Mouse (Mus musculus) MEL (cell line): ENCODE results near the gene Adamts14. TPM values are rescaled to one million over a fixed set of nuclear protein-coding genes. Genes with fewer than 3 reads are reported as not detected.

Experiments
- DNase-seq: peaks from one replicate; pipeline ENCODE4 v3.0.0; 2011; ENCODE audit warnings: low read depth, low spot score
- H3K27ac ChIP-seq: 2 replicates; pipeline ENCODE4 v1.5.1; 2012; ENCODE audit warnings: low read depth, mild to moderate bottlenecking, control low read depth, low read length, moderate library complexity; ENCODE audit not compliant: control insufficient read depth
- H3K27me3 ChIP-seq, 2 experiments: fragments of 150-350 bp in 1 of 2; sonication (generic) in 1 of 2; 2 replicates each; pipeline ENCODE4 v1.6.1; 2012; ENCODE audit warnings: low read length in 2 of 2, mild to moderate bottlenecking in 2 of 2, improper control_type of control experiment in 1 of 2, moderate library complexity in 1 of 2; ENCODE audit not compliant: insufficient read depth in 2 of 2, control insufficient read depth in 1 of 2
- H3K36me3 ChIP-seq, 2 experiments: 2 replicates each; pipeline ENCODE4 v1.6.1; 2012 to 2014; ENCODE audit warnings: low read length in 2 of 2, improper control_type of control experiment in 1 of 2, inconsistent platforms in 1 of 2, mild to moderate bottlenecking in 1 of 2; ENCODE audit not compliant: insufficient read depth in 2 of 2, control insufficient read depth in 1 of 2
- H3K4me1 ChIP-seq, 2 experiments: fragments of 150-350 bp in 1 of 2; sonication (generic) in 1 of 2; 2 replicates each; pipeline ENCODE4 v1.6.1; 2012; ENCODE audit warnings: low read length in 2 of 2, improper control_type of control experiment in 1 of 2, mild to moderate bottlenecking in 1 of 2; ENCODE audit not compliant: insufficient read depth in 2 of 2, control insufficient read depth in 1 of 2
- H3K4me3 ChIP-seq, 2 experiments: fragments of 150-350 bp in 1 of 2; sonication (generic) in 1 of 2; 2 replicates each; pipeline ENCODE4 v1.5.1; 2012; ENCODE audit warnings: low read depth in 2 of 2, low read length in 2 of 2, mild to moderate bottlenecking in 2 of 2, moderate library complexity in 2 of 2, control low read depth in 1 of 2, improper control_type of control experiment in 1 of 2; ENCODE audit not compliant: control insufficient read depth in 1 of 2, insufficient read depth in 1 of 2
- H3K79me2 ChIP-seq: 2 replicates; pipeline ENCODE4 v1.6.1; 2012; ENCODE audit warnings: mild to moderate bottlenecking, low read length, moderate library complexity; ENCODE audit not compliant: control insufficient read depth, poor library complexity, insufficient read depth
- H3K9ac ChIP-seq: 2 replicates; pipeline ENCODE4 v1.6.1; 2012; ENCODE audit warnings: low read depth, mild to moderate bottlenecking, control low read depth, low read length, moderate library complexity; ENCODE audit not compliant: control insufficient read depth, poor library complexity, severe bottlenecking
- H3K9me3 ChIP-seq: fragments of 150-350 bp; sonication (generic); replicated peaks from 2 replicates; pipeline ENCODE4 v1.6.1; 2012; ENCODE audit warnings: mild to moderate bottlenecking, low read length, improper control_type of control experiment, moderate library complexity; ENCODE audit not compliant: insufficient read depth
- CHD2 ChIP-seq: IDR thresholded peaks from 2 replicates; pipeline ENCODE4 v1.6.1; 2011; ENCODE audit warnings: low read length, improper control_type of control experiment
- CTCF ChIP-seq, 3 experiments: IDR thresholded peaks in 2 of 3; conservative IDR thresholded peaks in 1 of 3; 2 replicates each; pipeline ENCODE4 v1.5.1; 2011 to 2012; ENCODE audit warnings: low read length in 3 of 3, low read depth in 2 of 3, mild to moderate bottlenecking in 2 of 3, improper control_type of control experiment in 1 of 3, inconsistent platforms in 1 of 3, mixed read lengths in 1 of 3, moderate library complexity in 1 of 3; ENCODE audit not compliant: control insufficient read depth in 1 of 3, insufficient read depth in 1 of 3, poor library complexity in 1 of 3, severe bottlenecking in 1 of 3
- E2F4 ChIP-seq: IDR thresholded peaks from 2 replicates; pipeline ENCODE4 v1.6.1; 2011; ENCODE audit warnings: low read depth, low read length, improper control_type of control experiment, borderline replicate concordance
- ELF1 ChIP-seq: IDR thresholded peaks from 2 replicates; pipeline ENCODE4 v1.6.1; 2014; ENCODE audit warnings: low read depth, mild to moderate bottlenecking, inconsistent platforms, low read length, improper control_type of control experiment, moderate library complexity
- GABPA ChIP-seq: IDR thresholded peaks from 2 replicates; pipeline ENCODE4 v1.6.1; 2012; ENCODE audit warnings: low read depth, mild to moderate bottlenecking, inconsistent platforms, low read length, improper control_type of control experiment, moderate library complexity
- KAT2A ChIP-seq: conservative IDR thresholded peaks from 2 replicates; pipeline ENCODE4 v1.6.1; 2012; ENCODE audit warnings: low read depth, low read length, improper control_type of control experiment, inconsistent platforms
- MAX ChIP-seq: IDR thresholded peaks from 2 replicates; pipeline ENCODE4 v1.6.1; 2011; ENCODE audit warnings: low read length, improper control_type of control experiment
- MEF2A ChIP-seq: IDR thresholded peaks from 2 replicates; pipeline ENCODE4 v1.6.1; 2014; ENCODE audit warnings: low read depth, mild to moderate bottlenecking, inconsistent platforms, low read length, improper control_type of control experiment; ENCODE audit not compliant: poor library complexity, insufficient replicate concordance, severe bottlenecking; ENCODE audit errors: extremely low read depth
- MXI1 ChIP-seq: IDR thresholded peaks from 2 replicates; pipeline ENCODE4 v1.6.1; 2011; ENCODE audit warnings: mild to moderate bottlenecking, low read depth, low read length, improper control_type of control experiment
- MYB ChIP-seq: IDR thresholded peaks from 2 replicates; pipeline ENCODE4 v1.6.1; 2011; ENCODE audit warnings: mild to moderate bottlenecking, low read depth, low read length, improper control_type of control experiment
- MYC ChIP-seq: IDR thresholded peaks from 2 replicates; pipeline ENCODE4 v1.6.1; 2011; ENCODE audit warnings: low read depth, mild to moderate bottlenecking, low read length, improper control_type of control experiment, moderate library complexity
- NELFE ChIP-seq: IDR thresholded peaks from 2 replicates; pipeline ENCODE4 v1.6.1; 2011; ENCODE audit warnings: low read depth, low read length, improper control_type of control experiment
- POLR2A ChIP-seq, 2 experiments: IDR thresholded peaks; 2 replicates each; pipeline ENCODE4 v1.6.1; 2011 to 2012; ENCODE audit warnings: low read length in 2 of 2, mild to moderate bottlenecking in 2 of 2, control low read depth in 1 of 2, improper control_type of control experiment in 1 of 2, low read depth in 1 of 2, moderate library complexity in 1 of 2; ENCODE audit not compliant: control insufficient read depth in 1 of 2, insufficient read depth in 1 of 2, poor library complexity in 1 of 2
- POLR2AphosphoS2 ChIP-seq: IDR thresholded peaks from 2 replicates; pipeline ENCODE4 v1.6.1; 2011; ENCODE audit warnings: low read length, improper control_type of control experiment
- POLR2AphosphoS5 ChIP-seq: IDR thresholded peaks from 2 replicates; pipeline ENCODE4 v1.6.1; 2012; ENCODE audit warnings: low read depth, borderline replicate concordance, mild to moderate bottlenecking, inconsistent platforms, low read length, moderate library complexity, mixed read lengths
- RAD21 ChIP-seq: IDR thresholded peaks from 2 replicates; pipeline ENCODE4 v1.6.1; 2011; ENCODE audit warnings: mild to moderate bottlenecking, low read depth, low read length, improper control_type of control experiment
- RCOR1 ChIP-seq: IDR thresholded peaks from 2 replicates; pipeline ENCODE4 v1.6.1; 2012; ENCODE audit warnings: low read depth, mild to moderate bottlenecking, inconsistent platforms, low read length, improper control_type of control experiment
- SIN3A ChIP-seq: IDR thresholded peaks from 2 replicates; pipeline ENCODE4 v1.6.1; 2012; ENCODE audit warnings: low read length, improper control_type of control experiment, inconsistent platforms
- TAL1 ChIP-seq: IDR thresholded peaks from 2 replicates; pipeline ENCODE4 v1.6.1; 2012; ENCODE audit warnings: mild to moderate bottlenecking, inconsistent platforms, low read length, moderate library complexity, mixed read lengths
- TBP ChIP-seq: IDR thresholded peaks from 2 replicates; pipeline ENCODE4 v1.8.0; 2011; ENCODE audit warnings: low read depth, low read length, improper control_type of control experiment
- TCF12 ChIP-seq: IDR thresholded peaks from 2 replicates; pipeline ENCODE4 v1.6.1; 2014; ENCODE audit warnings: low read depth, mild to moderate bottlenecking, inconsistent platforms, low read length, improper control_type of control experiment, moderate library complexity
- USF1 ChIP-seq: IDR thresholded peaks from 2 replicates; pipeline ENCODE4 v1.6.1; 2014; ENCODE audit warnings: low read depth, mild to moderate bottlenecking, inconsistent platforms, low read length, improper control_type of control experiment, moderate library complexity
- ZMIZ1 ChIP-seq: IDR thresholded peaks from 2 replicates; pipeline ENCODE4 v1.6.1; 2012; ENCODE audit warnings: low read depth, mild to moderate bottlenecking, inconsistent platforms, low read length, improper control_type of control experiment, moderate library complexity
- polyA plus RNA-seq, 2 experiments: library from polyadenylated mRNA; stranded (reverse) in 1 of 2; unstranded in 1 of 2; fragments of >175 nt in 1 of 2; fragments of >200 nt in 1 of 2; gene quantifications; 2 replicates each; pipeline versions ENCODE4 v1.2.1 to v1.2.4; 2012; ENCODE audit warnings: low replicate concordance in 2 of 2, low read depth in 1 of 2; ENCODE audit not compliant: insufficient read length in 2 of 2, insufficient read depth in 1 of 2, missing spikeins in 1 of 2
- total RNA-seq: library from RNA; depleted of rRNA; stranded (reverse); fragments of 300-350 nt; gene quantifications from 2 replicates; pipeline ENCODE4 v1.2.3, GENCODE M21; 2012

The Adamts14 gene
- total and polyA plus RNA-seq, 3 experiments: not detected

GRCm38 (mm10) chr10:61305928-61306590 is 32.8 kb upstream of the Adamts14 start:
- no peaks in the 10 kb centered on the region for H3K79me2 ChIP-seq
- DNase-seq: peak; percentile 9
- peak; percentile 8; the same call in 1 of the 2 replicates for TF ChIP-seq TAL1
- no peak for TF ChIP-seq POLR2AphosphoS2
- no peaks in the 10 kb centered on the region for H3K27me3 ChIP-seq
- H3K9ac ChIP-seq: no peak overlapping the region
- H3K36me3 ChIP-seq: no peaks in the 10 kb centered on the region
- H3K27ac ChIP-seq: no peak overlapping the region
- no peaks in the 10 kb centered on the region for H3K9me3 ChIP-seq
- no peak overlapping the region for H3K4me3 ChIP-seq
- H3K4me1 ChIP-seq: no peaks in the 10 kb centered on the region

- H3K4me3 ChIP-seq: no peak overlapping the region
- no peak for TF ChIP-seq MYC
- TF ChIP-seq MYB: no peak
- no peak for TF ChIP-seq TBP
- no peak for TF ChIP-seq RAD21
- TF ChIP-seq CHD2: no peak
- TF ChIP-seq POLR2AphosphoS5: no peak
- no peak for TF ChIP-seq MEF2A
- TF ChIP-seq RCOR1: no peak
- TF ChIP-seq POLR2A (IDR thresholded peaks at IDR 0.05; ENCODE audit: control insufficient read depth in 1 of 2, insufficient read depth in 1 of 2, low read depth in 1 of 2, low read length in 2 of 2, poor library complexity in 1 of 2): no peak
- no peaks in the 10 kb centered on the region for H3K9me3 ChIP-seq
- no peak for DNase-seq
- no peaks in the 10 kb centered on the region for H3K4me1 ChIP-seq
- no peaks in the 10 kb centered on the region for H3K27me3 ChIP-seq
- no peaks in the 10 kb centered on the region for H3K79me2 ChIP-seq
- no peaks in the 10 kb centered on the region for H3K36me3 ChIP-seq
- no peak overlapping the region for H3K9ac ChIP-seq
- H3K27ac ChIP-seq: no peak overlapping the region
Observed at GRCm38 (mm10) chr10:61304046-61304445, 30.8 kb upstream of the Adamts14 start.

- no peaks in the 10 kb centered on the region for H3K9me3 ChIP-seq
Observed at GRCm38 (mm10) chr10:61300996-61301395, 27.8 kb upstream of the Adamts14 start.

More at GRCm38 (mm10) chr10:61300996-61301395, 27.8 kb upstream of the Adamts14 start:
- no peaks in the 10 kb centered on the region for H3K36me3 ChIP-seq
- DNase-seq: no peak
- no peak overlapping the region for H3K9ac ChIP-seq
- H3K27ac ChIP-seq: no peak overlapping the region
- H3K4me3 ChIP-seq: no peak overlapping the region
- no peaks in the 10 kb centered on the region for H3K27me3 ChIP-seq
- no peaks in the 10 kb centered on the region for H3K4me1 ChIP-seq
- no peak for TF ChIP-seq CTCF (IDR thresholded peaks at IDR 0.05 in 2 of 3, conservative IDR thresholded peaks at IDR 0.05 in 1 of 3; ENCODE audit: control insufficient read depth in 1 of 3, insufficient read depth in 1 of 3, low read depth in 2 of 3, low read length in 3 of 3, poor library complexity in 1 of 3, severe bottlenecking in 1 of 3)
- TF ChIP-seq USF1: no peak
- TF ChIP-seq ELF1: no peak
- no peak for TF ChIP-seq E2F4
- no peak for TF ChIP-seq NELFE
- no peak for TF ChIP-seq MAX
- no peak for TF ChIP-seq SIN3A
- TF ChIP-seq GABPA: no peak
- no peak for TF ChIP-seq POLR2AphosphoS5
- no peak for TF ChIP-seq ZMIZ1
- TF ChIP-seq KAT2A: no peak
- no peak for TF ChIP-seq MYB
- TF ChIP-seq TCF12: no peak
- no peak for TF ChIP-seq MXI1
- TF ChIP-seq MYC: no peak
- no peaks in the 10 kb centered on the region for H3K79me2 ChIP-seq
